Comparison of ENCODE assay signal across 9 mouse cellular contexts in the genomic region with DNA sequence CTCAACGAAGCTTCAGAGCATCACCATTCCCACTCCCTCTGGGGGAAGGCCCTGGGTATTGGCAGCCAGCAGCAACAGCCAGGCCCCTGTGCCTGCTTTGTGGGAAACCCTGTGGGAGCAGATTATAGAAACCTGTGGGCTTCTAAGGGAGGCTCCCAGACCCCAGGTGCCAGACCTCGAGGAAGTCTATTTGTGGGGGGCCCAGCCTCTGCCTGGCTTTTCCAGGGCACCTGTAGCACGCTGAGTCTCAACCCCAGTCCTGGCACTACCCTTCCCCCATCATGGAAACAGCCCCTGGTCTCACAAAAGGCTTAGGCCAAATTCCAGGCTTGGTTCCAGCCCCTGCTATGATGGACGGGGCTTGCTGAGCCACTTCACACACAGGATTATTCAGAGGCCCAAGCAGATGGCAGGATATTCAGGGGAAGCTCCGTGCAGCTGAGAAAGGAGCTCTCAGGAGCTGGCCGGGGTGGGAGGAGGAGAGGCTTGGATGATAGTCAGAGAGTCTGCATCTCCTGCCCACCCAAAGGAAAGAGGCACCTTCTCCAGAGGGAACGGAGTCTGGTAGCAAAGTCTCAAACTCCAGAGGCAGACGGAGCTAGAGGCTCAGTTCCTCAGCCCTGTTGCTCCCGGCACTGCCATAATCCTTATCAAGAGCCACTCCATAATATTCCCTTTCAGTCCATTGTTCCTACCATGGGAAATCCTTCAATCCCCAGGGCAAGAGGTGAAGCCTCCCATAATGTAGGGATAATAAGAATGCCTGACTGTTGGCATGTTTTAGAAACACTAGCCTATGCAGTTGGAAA. TPM values are rescaled to one million over a fixed set of nuclear protein-coding genes. Genes with fewer than 3 reads are reported as not detected.
A peak's percentile ranks its signal among the peaks of the same experiment; 100 is the strongest.
DNase-seq lines count a peak whose midpoint lies in the region; ATAC-seq and TF ChIP-seq lines count a peak whose summit lies in the region.
"Had no signal": no experiment of that assay in that cellular context is flagged by ENCODE, and none has a peak within 500 bp of the region (broad histone marks: within the 10 kb centered on the region; RNA-seq: fewer than 3 reads in every experiment).

No protein-coding gene starts in this region.

- 18% methylated on average over 9 of the region's 9 CpGs for WGBS in cerebellum, adult 2 months
- WGBS in embryonic facial prominence, embryonic 15.5 days, result 37% methylated on average over 9 of the region's 9 CpGs
- 21% methylated on average over 9 of the region's 9 CpGs for WGBS in midbrain, postnatal 0 days
- 39% methylated on average over 9 of the region's 9 CpGs for WGBS in lung, postnatal 0 days
- 78% methylated on average over 9 of the region's 9 CpGs for WGBS in thymus, adult 2 months

- DNase-seq in cerebellum, adult 2 months, result peak; percentile 34 to 42
- peak; percentile 45 to 53 for DNase-seq in layer of hippocampus, adult 8-10 months (ENCODE audit: low spot score in 2 of 2)
- DNase-seq in midbrain, postnatal 0 days (ENCODE audit: low spot score), result peak; percentile 91
- no peak for DNase-seq in spleen, adult 18-20 months
- DNase-seq in lung, postnatal 0 days (ENCODE audit: low spot score), result no peak
- DNase-seq in thymus, adult 2 months, result no peak
- no peak for DNase-seq in heart, adult 11 months

- no peak overlapping the region; the same call in 1 of the 2 replicates for H3K9ac ChIP-seq in embryonic facial prominence, embryonic 15.5 days
- H3K9ac ChIP-seq in midbrain, postnatal 0 days (replicated peaks; ENCODE audit: low read length, poor library complexity, severe bottlenecking), result no peak overlapping the region
- no peak overlapping the region for H3K9ac ChIP-seq in lung, postnatal 0 days (replicated peaks; ENCODE audit: low read depth)
- H3K9ac ChIP-seq: liver, embryonic 14.5 days had no signal

- no peaks in the 10 kb centered on the region for H3K36me3 ChIP-seq in embryonic facial prominence, embryonic 15.5 days
- H3K36me3 ChIP-seq in midbrain, postnatal 0 days (ENCODE audit: insufficient read depth, low read length), result no peaks in the 10 kb centered on the region
- no peaks in the 10 kb centered on the region for H3K36me3 ChIP-seq in lung, postnatal 0 days (ENCODE audit: insufficient read depth, low read length)
- no peaks in the 10 kb centered on the region for H3K36me3 ChIP-seq in thymus, adult 2 months (ENCODE audit: control insufficient read depth, insufficient read depth, low read length)

- H3K4me1 ChIP-seq in cerebellum, adult 2 months (ENCODE audit: control insufficient read depth, insufficient read depth, low read length), result peaks cover 10% of the 10 kb centered on the region
- peaks cover 40% of the 10 kb centered on the region for H3K4me1 ChIP-seq in embryonic facial prominence, embryonic 15.5 days
- peaks cover 4% of the 10 kb centered on the region; the same call in 1 of the 2 replicates for H3K4me1 ChIP-seq in midbrain, postnatal 0 days (ENCODE audit: insufficient read depth, low read length)
- no peaks in the 10 kb centered on the region for H3K4me1 ChIP-seq in lung, postnatal 0 days (ENCODE audit: insufficient read depth, low read depth, low read length)
- H3K4me1 ChIP-seq in thymus, adult 2 months (replicated peaks; ENCODE audit: control insufficient read depth, insufficient read depth, low read length), result no peaks in the 10 kb centered on the region

- no peak overlapping the region for H3K4me2 ChIP-seq in embryonic facial prominence, embryonic 15.5 days (replicated peaks)
- H3K4me2 ChIP-seq in midbrain, postnatal 0 days (ENCODE audit: low read depth, low read length, poor library complexity, severe bottlenecking), result no peak overlapping the region
- no peak overlapping the region for H3K4me2 ChIP-seq in lung, postnatal 0 days (replicated peaks; ENCODE audit: low read depth, low read length)

- TF ChIP-seq EP300 in lung, postnatal 0 days (IDR thresholded peaks at IDR 0.05), result no peak

- TF ChIP-seq CTCF in cerebellum, adult 2 months (IDR thresholded peaks at IDR 0.05; ENCODE audit: borderline replicate concordance, insufficient read depth, low read depth, low read length), result no peak
- TF ChIP-seq CTCF in midbrain, postnatal 0 days (IDR thresholded peaks at IDR 0.05), result no peak
- no peak for TF ChIP-seq CTCF in lung, postnatal 0 days (IDR thresholded peaks at IDR 0.05)
- TF ChIP-seq CTCF in thymus, adult 2 months (IDR thresholded peaks at IDR 0.05; ENCODE audit: borderline replicate concordance, control insufficient read depth, extremely low read depth, insufficient read depth, low read length, poor library complexity), result no peak

- TF ChIP-seq POLR2A in cerebellum, adult 2 months (IDR thresholded peaks at IDR 0.05; ENCODE audit: borderline replicate concordance, insufficient read depth, low read length), result no peak
- no peak for TF ChIP-seq POLR2A in thymus, adult 2 months (IDR thresholded peaks at IDR 0.05; ENCODE audit: control insufficient read depth, extremely low read depth, insufficient read depth, low read length, poor library complexity)

- H3K27me3 ChIP-seq in cerebellum, adult 2 months (ENCODE audit: control insufficient read depth, insufficient read depth, low read length), result no peaks in the 10 kb centered on the region
- H3K27me3 ChIP-seq in embryonic facial prominence, embryonic 15.5 days, result no peaks in the 10 kb centered on the region; the same call in 1 of the 2 replicates
- no peaks in the 10 kb centered on the region for H3K27me3 ChIP-seq in midbrain, postnatal 0 days (ENCODE audit: insufficient read depth, low read length)
- no peaks in the 10 kb centered on the region for H3K27me3 ChIP-seq in lung, postnatal 0 days (replicated peaks; ENCODE audit: insufficient read depth, low read length)
- H3K27me3 ChIP-seq in thymus, adult 2 months (ENCODE audit: control insufficient read depth, insufficient read depth, low read length), result no peaks in the 10 kb centered on the region

- no peak overlapping the region for H3K4me3 ChIP-seq in cerebellum, adult 2 months (replicated peaks; ENCODE audit: insufficient read depth, low read depth, low read length)
- H3K4me3 ChIP-seq in embryonic facial prominence, embryonic 15.5 days (replicated peaks), result no peak overlapping the region
- H3K4me3 ChIP-seq in midbrain, postnatal 0 days (ENCODE audit: low read depth, low read length), result no peak overlapping the region
- H3K4me3 ChIP-seq in lung, postnatal 0 days (ENCODE audit: low read depth, low read length), result no peak overlapping the region
- no peak overlapping the region for H3K4me3 ChIP-seq in thymus, adult 2 months (ENCODE audit: control insufficient read depth, insufficient read depth, low read length)

- no peaks in the 10 kb centered on the region for H3K9me3 ChIP-seq in embryonic facial prominence, embryonic 15.5 days (replicated peaks)
- no peaks in the 10 kb centered on the region for H3K9me3 ChIP-seq in midbrain, postnatal 0 days (ENCODE audit: low read length)
- no peaks in the 10 kb centered on the region for H3K9me3 ChIP-seq in lung, postnatal 0 days (ENCODE audit: low read length)

- no peak overlapping the region for H3K27ac ChIP-seq in cerebellum, adult 2 months (ENCODE audit: insufficient read depth, low read length)
- H3K27ac ChIP-seq in embryonic facial prominence, embryonic 15.5 days (replicated peaks), result 0 out of 2 replicates have a peak overlapping the region, but pooled peaks have one; percentile 8
- H3K27ac ChIP-seq in midbrain, postnatal 0 days (ENCODE audit: low read depth, low read length), result peak overlapping the region; percentile 38; the same call in 1 of the 2 replicates
- H3K27ac ChIP-seq in lung, postnatal 0 days (ENCODE audit: low read length), result no peak overlapping the region
- H3K27ac ChIP-seq in thymus, adult 2 months (ENCODE audit: control insufficient read depth, insufficient read depth, low read length), result no peak overlapping the region
- H3K27ac ChIP-seq: liver, embryonic 14.5 days had no signal

- ATAC-seq in embryonic facial prominence, embryonic 15.5 days (ENCODE audit: insufficient number of reproducible peaks, low FRiP score, low TSS enrichment, low read depth), result 0 out of 2 replicates have a peak, but pooled peaks have one; percentile 16
- 0 out of 2 replicates have a peak, but pooled peaks have one; percentile 51 for ATAC-seq in midbrain, postnatal 0 days (ENCODE audit: low FRiP score)
- ATAC-seq in lung, postnatal 0 days, result no peak

RNA-seq across cellular contexts. Expression of gene Shisal1, which starts 32.7 kb away (rescaled TPM):
- 12.4 and 13.5 TPM in 2 replicates for polyA plus RNA-seq in cerebellum, adult 2 months (2012; rRNA removed)
- polyA plus RNA-seq in embryonic facial prominence, embryonic 15.5 days (2015; fragmentation: Nextera tagmentation; extraction: Ambion mirVana), result 6.0 and 6.6 TPM in 2 replicates
- total RNA-seq in layer of hippocampus, adult 8-10 months (2022), result 10 to 100 TPM; 44.3 to 55.3 (median 48.2) TPM
- 50.0 and 73.5 TPM in 2 replicates for total RNA-seq in midbrain, postnatal 0 days (2014; rRNA removed)
- 18.1 and 20.4 TPM in 2 replicates for polyA plus RNA-seq in midbrain, postnatal 0 days (2015; fragmentation: Nextera tagmentation; extraction: Ambion mirVana)
- 0.06 and 0.08 TPM in 2 replicates for polyA plus RNA-seq in lung, postnatal 0 days (2015; fragmentation: Nextera tagmentation; extraction: Ambion mirVana)
- 9.3 and 10.4 TPM in 2 replicates for polyA plus RNA-seq in thymus, adult 2 months (2012; rRNA removed)

Comparison
In these comparisons a context has a peak if more than half of its experiments do, and no peak if none do; other contexts are left out.
1. DNase-seq: peak in cerebellum, adult 2 months (2 of 2), layer of hippocampus, adult 8-10 months (2 of 2) and midbrain, postnatal 0 days (single experiment); none in spleen, adult 18-20 months (0 of 2), lung, postnatal 0 days (single experiment), thymus, adult 2 months (single experiment) and heart, adult 11 months (single experiment).
2. H3K27ac ChIP-seq: peak in embryonic facial prominence, embryonic 15.5 days (single experiment) and midbrain, postnatal 0 days (single experiment); none in cerebellum, adult 2 months (single experiment), lung, postnatal 0 days (single experiment) and thymus, adult 2 months (single experiment).